Mouse (Mus musculus) lung, embryonic 16.5 days (tissue): Measurements from ENCODE around the gene Adra2c. TPM values are rescaled to one million over a fixed set of nuclear protein-coding genes. Genes with fewer than 3 reads are reported as not detected.
A peak's percentile ranks its signal among the peaks of the same experiment; 100 is the strongest.

Experiments used
- ATAC-seq: fragments of 200-750 bp; cut with Nextera tagmentation; 2 replicates; pipeline ENCODE4 v1.8.0; 2017; ENCODE audit warnings: low read depth, mild to moderate bottlenecking, moderate library complexity
- H3K27ac ChIP-seq: fragments of 300-500 bp; sonication (generic); 2 replicates; pipeline ENCODE4 v1.5.1; 2014; ENCODE audit warnings: mild to moderate bottlenecking, control low read depth, low read length
- H3K27me3 ChIP-seq: fragments of 300-500 bp; sonication (generic); 2 replicates; pipeline ENCODE4 v1.6.1; 2014; ENCODE audit warnings: low read depth, low read length, mixed read lengths; ENCODE audit not compliant: control insufficient read depth, insufficient read depth
- H3K36me3 ChIP-seq: fragments of 300-500 bp; sonication (generic); 2 replicates; pipeline ENCODE4 v1.6.1; 2014; ENCODE audit warnings: low read length; ENCODE audit not compliant: control insufficient read depth, insufficient read depth
- H3K4me1 ChIP-seq: fragments of 300-500 bp; sonication (generic); replicated peaks from 2 replicates; pipeline ENCODE4 v1.6.1; 2014; ENCODE audit warnings: low read length, mixed read lengths; ENCODE audit not compliant: control insufficient read depth, insufficient read depth
- H3K4me2 ChIP-seq: fragments of 300-500 bp; sonication (generic); 2 replicates; pipeline ENCODE4 v1.6.1; 2014; ENCODE audit warnings: low read depth, low read length, control low read depth
- H3K4me3 ChIP-seq: fragments of 300-500 bp; sonication (generic); 2 replicates; pipeline ENCODE4 v1.5.1; 2014; ENCODE audit warnings: mild to moderate bottlenecking, low read length, control low read depth
- H3K9ac ChIP-seq: fragments of 300-500 bp; sonication (generic); 2 replicates; pipeline ENCODE4 v1.6.1; 2014; ENCODE audit warnings: low read length, control low read depth
- H3K9me3 ChIP-seq: fragments of 300-500 bp; sonication (generic); 2 replicates; pipeline ENCODE4 v1.6.1; 2016; ENCODE audit warnings: low read length; ENCODE audit not compliant: control insufficient read depth
- WGBS: fragments of 180-500 bp; shearing (Covaris S2); extraction: QIAGEN DNeasy Blood & Tissue Kit; methylation state at CpG from one replicate; pipeline ENCODE4 v1.1.7; 2014; 5-methylcytosine and 5-hydroxymethylcytosine counted together
- polyA plus RNA-seq: library from polyadenylated mRNA; unstranded; fragments of >200 nt; fragmentation: Nextera tagmentation; extraction: Ambion mirVana; gene quantifications from 2 replicates; pipeline ENCODE4 v1.2.1, GENCODE M21; 2015

Adra2c gene
- polyA plus RNA-seq, 1 experiment from 2014 or later = not detected

DNA sequence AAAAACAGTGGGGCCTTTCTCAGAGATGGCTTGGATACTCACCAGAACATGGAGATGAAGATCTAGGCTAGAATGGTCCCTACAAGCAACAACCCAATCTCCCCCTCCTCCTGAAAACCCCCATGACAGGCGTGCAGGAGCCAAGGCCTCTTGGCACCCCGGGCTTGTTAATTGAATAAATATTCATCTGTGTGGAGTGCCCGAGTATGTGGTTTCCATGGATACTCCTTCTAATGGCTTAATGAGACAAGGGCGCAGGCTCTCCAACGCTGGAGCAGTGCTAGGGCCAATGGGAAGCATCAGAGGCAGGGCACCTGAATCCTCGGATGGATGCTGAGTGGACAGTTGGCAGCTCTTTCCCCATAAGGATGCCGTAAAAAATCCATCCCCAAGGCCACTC lies 10.6 kb upstream of the Adra2c start:
- no peak overlapping the region for H3K9ac ChIP-seq
- no peak overlapping the region for H3K4me3 ChIP-seq
- no peak overlapping the region for H3K27ac ChIP-seq
- no peaks in the 10 kb centered on the region for H3K27me3 ChIP-seq
- H3K4me2 ChIP-seq = no peak overlapping the region
- 44% methylated on average over 7 of the region's 7 CpGs for WGBS
- no peaks in the 10 kb centered on the region for H3K36me3 ChIP-seq
- no peaks in the 10 kb centered on the region for H3K9me3 ChIP-seq
- no peaks in the 10 kb centered on the region for H3K4me1 ChIP-seq
- ATAC-seq = no peak

DNA sequence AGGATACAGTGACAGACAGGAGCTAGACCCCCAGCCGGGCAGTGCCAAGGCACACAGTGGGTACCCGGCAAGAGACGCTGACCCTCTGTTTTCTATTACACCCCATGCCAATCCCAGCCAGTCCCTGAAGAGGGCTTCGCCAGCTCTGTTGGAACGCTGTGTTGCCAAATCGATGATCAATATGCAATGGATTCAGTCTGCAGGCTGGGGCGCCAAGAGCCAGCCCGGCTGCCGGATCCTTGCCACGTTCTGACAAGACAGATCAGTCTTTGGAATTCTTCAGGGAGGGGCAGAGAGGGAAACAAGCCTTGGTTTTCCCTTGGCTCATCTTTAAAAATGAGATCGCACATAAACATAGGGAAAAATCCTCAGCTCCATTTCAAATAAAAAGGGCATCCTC lies 2.8 kb upstream of the Adra2c start:
- Histone ChIP-seq H3K27ac (no peak overlapping the region), H3K4me3 (no peak overlapping the region), H3K4me1 (peaks cover 11% of the 10 kb centered on the region), H3K36me3 (no peaks in the 10 kb centered on the region), H3K9ac (no peak overlapping the region), H3K4me2 (no peak overlapping the region), H3K9me3 (no peaks in the 10 kb centered on the region), H3K27me3 (peaks cover 48% of the 10 kb centered on the region)
- WGBS = 58% methylated on average over 11 of the region's 11 CpGs
- no peak for ATAC-seq

DNA sequence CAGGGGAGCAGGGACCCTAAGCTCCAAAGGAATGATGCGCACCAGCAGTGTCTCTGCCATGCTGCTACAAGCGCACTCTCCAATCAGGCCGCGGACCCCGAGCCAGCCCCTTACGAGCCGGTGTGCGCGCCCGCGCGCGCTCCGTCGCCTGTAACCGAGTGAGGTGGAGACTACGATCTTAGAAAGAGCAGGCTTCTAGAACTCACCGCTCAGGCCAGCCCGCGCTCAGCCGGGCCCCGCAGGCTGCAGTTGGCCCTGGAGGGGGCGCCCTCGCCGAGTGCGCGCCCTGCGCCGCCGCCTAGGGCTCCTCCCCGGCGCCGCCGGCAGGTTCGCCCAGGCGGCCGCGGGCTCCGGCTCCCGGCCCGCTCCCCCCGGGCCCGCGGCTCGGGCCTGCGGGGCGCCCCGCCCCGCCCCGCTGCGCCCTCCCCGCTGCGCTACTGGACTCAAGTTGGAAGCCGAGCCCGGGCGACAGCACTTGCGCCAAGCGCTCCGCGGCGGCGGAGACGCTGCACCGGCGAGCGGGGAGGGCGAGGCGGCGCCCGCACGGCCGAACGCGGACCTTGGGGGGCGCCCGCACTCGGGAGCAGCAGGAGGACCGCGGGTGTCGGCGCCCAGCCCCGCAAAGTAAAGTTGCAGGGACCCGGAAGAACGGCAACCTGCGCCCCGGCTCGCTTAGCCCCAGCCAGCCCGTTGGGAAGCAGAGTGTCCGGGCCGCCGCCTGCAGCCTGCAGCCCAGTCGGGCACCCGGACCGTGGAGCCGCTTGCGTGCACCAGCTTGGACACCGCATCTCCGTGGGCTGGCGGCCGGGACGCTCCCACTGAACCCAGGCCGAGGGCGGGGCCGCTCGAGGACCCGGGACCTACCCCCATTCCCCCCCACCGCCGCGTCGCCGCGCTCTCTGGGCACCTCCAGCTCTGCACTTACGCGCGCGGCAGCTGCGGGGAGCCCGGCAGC lies 899 bp downstream of the Adra2c start:
- under 1% methylated on average over 75 of the region's 118 CpGs for WGBS
- Histone ChIP-seq H3K36me3 (no peaks in the 10 kb centered on the region), H3K4me1 (peaks cover 11% of the 10 kb centered on the region), H3K4me3 (peak overlapping the region; percentile 52), H3K9ac (peak overlapping the region; percentile 32; the same call in 1 of the 2 replicates), H3K27me3 (peaks cover 73% of the 10 kb centered on the region), H3K9me3 (no peaks in the 10 kb centered on the region), H3K27ac (no peak overlapping the region), H3K4me2 (peak overlapping the region; percentile 91)
- peak; percentile 21; the same call in 1 of the 2 replicates for ATAC-seq

DNA sequence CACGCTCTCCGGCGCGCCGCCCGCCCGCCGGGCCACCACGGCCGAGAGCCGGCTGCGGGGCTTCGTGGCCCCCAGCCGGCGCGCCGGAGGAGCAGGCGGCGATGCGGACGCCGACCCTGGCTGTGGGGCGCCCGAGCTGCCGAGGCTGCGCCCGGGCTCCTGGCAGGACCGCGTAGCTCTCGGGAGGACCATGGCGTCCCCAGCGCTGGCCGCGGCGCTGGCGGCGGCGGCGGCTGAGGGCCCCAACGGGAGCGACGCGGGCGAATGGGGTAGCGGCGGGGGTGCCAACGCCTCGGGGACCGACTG lies 1.5 kb downstream of the Adra2c start:
- WGBS = 0% methylated on average over 19 of the region's 49 CpGs
- peaks cover 73% of the 10 kb centered on the region for H3K27me3 ChIP-seq
- peaks cover 11% of the 10 kb centered on the region for H3K4me1 ChIP-seq
- H3K27ac ChIP-seq = no peak overlapping the region
- H3K36me3 ChIP-seq = no peaks in the 10 kb centered on the region
- peak overlapping the region; percentile 52 for H3K4me3 ChIP-seq
- H3K9me3 ChIP-seq = no peaks in the 10 kb centered on the region
- H3K4me2 ChIP-seq = peak overlapping the region; percentile 91
- H3K9ac ChIP-seq = no peak overlapping the region
- ATAC-seq = peak; percentile 30; the same call in 1 of the 2 replicates

DNA sequence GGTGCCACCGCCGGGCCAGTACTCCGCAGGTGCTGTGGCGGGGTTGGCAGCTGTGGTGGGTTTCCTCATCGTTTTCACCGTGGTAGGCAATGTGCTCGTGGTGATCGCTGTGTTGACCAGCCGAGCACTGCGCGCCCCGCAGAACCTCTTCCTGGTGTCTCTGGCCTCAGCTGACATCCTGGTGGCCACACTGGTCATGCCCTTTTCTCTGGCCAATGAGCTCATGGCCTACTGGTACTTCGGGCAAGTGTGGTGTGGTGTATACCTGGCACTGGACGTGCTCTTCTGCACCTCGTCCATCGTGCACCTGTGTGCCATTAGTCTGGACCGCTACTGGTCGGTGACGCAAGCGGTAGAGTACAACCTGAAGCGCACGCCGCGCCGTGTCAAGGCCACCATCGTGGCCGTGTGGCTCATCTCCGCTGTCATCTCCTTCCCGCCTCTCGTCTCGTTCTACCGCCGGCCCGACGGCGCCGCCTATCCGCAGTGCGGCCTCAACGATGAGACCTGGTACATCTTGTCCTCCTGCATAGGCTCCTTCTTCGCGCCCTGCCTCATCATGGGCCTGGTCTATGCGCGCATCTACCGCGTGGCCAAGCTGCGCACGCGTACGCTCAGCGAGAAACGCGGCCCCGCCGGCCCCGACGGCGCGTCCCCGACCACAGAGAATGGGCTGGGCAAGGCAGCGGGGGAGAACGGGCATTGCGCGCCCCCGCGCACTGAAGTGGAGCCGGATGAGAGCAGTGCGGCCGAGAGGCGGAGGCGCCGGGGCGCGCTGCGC lies 2.1 kb downstream of the Adra2c start:
- Histone ChIP-seq H3K36me3 (no peaks in the 10 kb centered on the region), H3K4me3 (peak overlapping the region; percentile 52), H3K9ac (no peak overlapping the region), H3K4me2 (peak overlapping the region; percentile 91), H3K27ac (no peak overlapping the region), H3K9me3 (no peaks in the 10 kb centered on the region), H3K27me3 (peaks cover 73% of the 10 kb centered on the region), H3K4me1 (peaks cover 11% of the 10 kb centered on the region)
- no peak for ATAC-seq
- WGBS = 5% methylated on average over 75 of the region's 75 CpGs

DNA sequence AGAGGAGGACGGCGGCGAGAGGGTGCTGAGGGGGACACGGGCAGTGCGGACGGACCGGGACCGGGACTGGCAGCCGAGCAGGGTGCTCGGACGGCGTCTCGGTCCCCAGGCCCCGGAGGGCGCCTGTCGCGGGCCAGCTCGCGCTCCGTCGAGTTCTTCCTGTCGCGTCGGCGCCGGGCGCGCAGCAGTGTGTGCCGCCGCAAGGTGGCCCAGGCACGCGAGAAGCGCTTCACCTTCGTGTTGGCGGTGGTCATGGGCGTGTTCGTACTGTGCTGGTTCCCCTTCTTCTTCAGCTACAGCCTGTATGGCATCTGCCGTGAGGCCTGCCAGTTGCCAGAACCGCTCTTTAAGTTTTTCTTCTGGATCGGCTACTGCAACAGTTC lies 2.7 kb downstream of the Adra2c start:
- H3K27ac ChIP-seq = no peak overlapping the region
- H3K27me3 ChIP-seq = peaks cover 71% of the 10 kb centered on the region
- no peak for ATAC-seq
- H3K36me3 ChIP-seq = no peaks in the 10 kb centered on the region
- WGBS = 3% methylated on average over 40 of the region's 40 CpGs
- peaks cover 11% of the 10 kb centered on the region for H3K4me1 ChIP-seq
- H3K4me3 ChIP-seq = peak overlapping the region; percentile 28
- peak overlapping the region; percentile 39 for H3K4me2 ChIP-seq
- H3K9ac ChIP-seq = no peak overlapping the region
- no peaks in the 10 kb centered on the region for H3K9me3 ChIP-seq

DNA sequence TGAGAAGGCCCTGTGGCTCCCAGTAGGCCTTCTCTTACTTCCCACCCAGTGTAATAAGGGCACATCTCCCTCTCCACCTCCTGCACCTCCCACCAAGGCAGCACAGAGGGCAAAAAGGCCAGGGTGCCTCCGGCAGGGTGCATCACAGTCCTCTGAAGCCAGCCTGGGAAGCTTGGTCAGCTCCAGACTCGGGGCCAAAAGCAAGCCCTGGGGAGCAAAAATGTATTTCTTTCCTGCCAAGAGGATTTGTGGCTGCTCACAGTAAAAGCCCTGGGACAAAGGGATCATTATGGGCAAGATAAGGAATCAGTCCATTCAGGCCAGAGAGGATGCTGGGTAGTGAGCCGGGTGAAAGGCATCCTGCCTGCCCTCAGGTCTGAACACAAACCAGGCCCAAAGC lies 7.2 kb downstream of the Adra2c start:
- no peak overlapping the region for H3K4me2 ChIP-seq
- peaks cover 26% of the 10 kb centered on the region for H3K27me3 ChIP-seq
- no peak overlapping the region for H3K9ac ChIP-seq
- ATAC-seq = no peak
- no peaks in the 10 kb centered on the region for H3K36me3 ChIP-seq
- no peaks in the 10 kb centered on the region for H3K9me3 ChIP-seq
- no peaks in the 10 kb centered on the region for H3K4me1 ChIP-seq
- H3K27ac ChIP-seq = no peak overlapping the region
- 52% methylated on average over 3 of the region's 3 CpGs for WGBS
- no peak overlapping the region for H3K4me3 ChIP-seq

DNA sequence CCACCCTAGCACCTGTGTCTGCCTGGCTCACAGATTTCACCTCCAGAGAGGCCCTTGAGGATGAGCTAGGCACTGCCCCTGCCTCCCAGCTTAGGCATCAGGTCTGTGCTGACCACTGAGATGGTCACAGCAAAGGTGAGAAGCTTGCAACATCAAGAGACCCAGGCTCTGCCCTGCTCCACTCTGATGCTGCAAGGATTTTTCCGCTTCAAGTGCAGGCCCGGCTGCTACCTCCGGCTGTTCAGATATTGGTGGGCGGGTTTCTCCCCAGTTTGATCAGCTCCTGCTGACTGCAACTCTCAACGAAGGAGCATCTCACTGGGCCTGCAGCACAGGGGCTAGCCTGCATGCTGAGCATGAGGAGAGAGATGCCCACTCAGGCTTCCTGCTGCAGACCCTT lies 8.1 kb downstream of the Adra2c start:
- H3K27me3 ChIP-seq = peaks cover 17% of the 10 kb centered on the region
- H3K4me3 ChIP-seq = no peak overlapping the region
- no peaks in the 10 kb centered on the region for H3K36me3 ChIP-seq
- no peak for ATAC-seq
- H3K27ac ChIP-seq = no peak overlapping the region
- H3K9me3 ChIP-seq = no peaks in the 10 kb centered on the region
- WGBS = 70% methylated on average over 5 of the region's 5 CpGs
- H3K4me2 ChIP-seq = no peak overlapping the region
- no peaks in the 10 kb centered on the region for H3K4me1 ChIP-seq
- H3K9ac ChIP-seq = no peak overlapping the region

DNA sequence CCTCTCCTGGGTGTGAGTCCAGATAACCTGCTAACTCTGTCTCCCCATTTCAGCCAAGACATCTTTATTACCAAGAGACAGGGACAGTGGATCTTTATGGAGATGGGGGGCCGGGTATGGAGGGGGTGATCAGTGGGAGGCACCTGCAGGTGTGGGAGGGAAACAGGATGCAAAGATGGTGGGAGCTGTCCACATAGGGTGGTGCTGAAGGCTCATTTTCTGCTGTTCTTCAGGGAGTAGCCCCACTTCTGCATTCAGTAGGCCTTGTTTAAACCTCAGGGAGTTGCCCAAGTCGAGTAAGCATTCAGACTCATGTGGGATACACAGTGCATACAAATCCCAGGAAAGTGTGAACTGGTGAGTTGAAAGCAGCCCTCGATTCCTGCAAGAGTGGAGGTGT lies 21.5 kb downstream of the Adra2c start:
- Histone ChIP-seq H3K36me3 (no peaks in the 10 kb centered on the region), H3K4me2 (no peak overlapping the region), H3K9me3 (no peaks in the 10 kb centered on the region), H3K27me3 (no peaks in the 10 kb centered on the region), H3K4me1 (no peaks in the 10 kb centered on the region), H3K4me3 (no peak overlapping the region), H3K27ac (no peak overlapping the region), H3K9ac (no peak overlapping the region)
- no peak for ATAC-seq
- WGBS = 17% methylated on average over 3 of the region's 3 CpGs
